In the genomic region with DNA sequence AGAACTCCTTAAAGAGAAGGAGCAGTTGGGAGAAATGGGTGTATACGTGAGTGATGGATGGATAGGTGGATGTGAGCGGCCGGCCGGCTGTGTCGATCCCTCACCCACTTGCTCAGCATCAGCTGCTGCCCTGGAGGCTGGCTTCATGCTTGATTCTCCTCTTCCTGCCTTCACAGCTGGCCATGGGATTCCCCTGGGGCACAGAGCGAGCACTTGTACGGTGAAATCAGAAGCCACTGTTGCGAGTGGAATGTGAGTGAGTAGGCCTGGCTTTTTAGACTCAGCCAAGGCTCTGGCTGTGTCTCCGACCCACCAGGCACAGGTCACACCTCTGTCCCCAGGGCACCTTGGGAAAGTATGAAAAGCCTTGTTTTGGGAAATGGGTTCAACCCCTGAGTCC, we compare ENCODE assay signal across 11 mouse cellular contexts. TPM values are rescaled to one million over a fixed set of nuclear protein-coding genes. Genes with fewer than 3 reads are reported as not detected.
A peak's percentile ranks its signal among the peaks of the same experiment; 100 is the strongest.
DNase-seq lines count a peak whose midpoint lies in the region; ATAC-seq lines count a peak whose summit lies in the region.
"Had no signal": no experiment of that assay in that cellular context is flagged by ENCODE, and none has a peak within 500 bp of the region (broad histone marks: within the 10 kb centered on the region; RNA-seq: fewer than 3 reads in every experiment).

No protein-coding gene starts in this region.

- no peaks in the 10 kb centered on the region for H3K9me3 ChIP-seq in midbrain, embryonic 13.5 days
- no peaks in the 10 kb centered on the region for H3K9me3 ChIP-seq in midbrain, embryonic 11.5 days (ENCODE audit: control insufficient read depth, low read length)
- H3K9me3 ChIP-seq in heart, embryonic 13.5 days, result no peaks in the 10 kb centered on the region
- no peaks in the 10 kb centered on the region for H3K9me3 ChIP-seq in midbrain, embryonic 14.5 days (ENCODE audit: control insufficient read depth, low read length)
- H3K9me3 ChIP-seq: G1E had no signal

- no peaks in the 10 kb centered on the region for H3K27me3 ChIP-seq in midbrain, embryonic 13.5 days
- H3K27me3 ChIP-seq in midbrain, embryonic 11.5 days (ENCODE audit: control insufficient read depth, insufficient read depth, low read length), result no peaks in the 10 kb centered on the region
- H3K27me3 ChIP-seq in heart, embryonic 13.5 days (replicated peaks), result no peaks in the 10 kb centered on the region
- no peaks in the 10 kb centered on the region for H3K27me3 ChIP-seq in midbrain, embryonic 14.5 days (ENCODE audit: control insufficient read depth, insufficient read depth, low read length)

- no peak overlapping the region for H3K9ac ChIP-seq in midbrain, embryonic 13.5 days (replicated peaks)
- H3K9ac ChIP-seq in midbrain, embryonic 11.5 days (ENCODE audit: low read length), result no peak overlapping the region
- peak overlapping the region; percentile 28; the same call in 1 of the 2 replicates for H3K9ac ChIP-seq in heart, embryonic 13.5 days
- H3K9ac ChIP-seq in midbrain, embryonic 14.5 days (replicated peaks; ENCODE audit: low read length), result no peak overlapping the region
- H3K9ac ChIP-seq: liver, embryonic 14.5 days had no signal

- DNase-seq in midbrain, embryonic 11.5 days (ENCODE audit: low spot score, missing footprints), result no peak
- peak; percentile 61 for DNase-seq in adipocyte (ENCODE audit: low spot score)
- DNase-seq in midbrain, embryonic 14.5 days, result peak; percentile 48
- no peak for DNase-seq in frontal cortex, postnatal 10 days (ENCODE audit: low spot score in 2 of 2)
- no peak for DNase-seq in thymus, postnatal 0 days (ENCODE audit: low spot score)
- DNase-seq: kidney, postnatal 10 days had no signal

- no peak overlapping the region for H3K4me3 ChIP-seq in midbrain, embryonic 13.5 days (replicated peaks)
- H3K4me3 ChIP-seq in midbrain, embryonic 11.5 days (ENCODE audit: low read depth, low read length), result no peak overlapping the region
- no peak overlapping the region for H3K4me3 ChIP-seq in heart, embryonic 13.5 days
- H3K4me3 ChIP-seq in midbrain, embryonic 14.5 days (replicated peaks; ENCODE audit: low read depth, low read length), result no peak overlapping the region

- no peak for ATAC-seq in midbrain, embryonic 13.5 days
- ATAC-seq in midbrain, embryonic 11.5 days (ENCODE audit: low FRiP score), result no peak
- ATAC-seq in heart, embryonic 13.5 days (ENCODE audit: extremely low read depth, insufficient number of reproducible peaks, low FRiP score, low TSS enrichment), result no peak
- no peak for ATAC-seq in midbrain, embryonic 14.5 days (ENCODE audit: low FRiP score, low TSS enrichment)
- ATAC-seq in megakaryocyte progenitor cell, adult 5-6 weeks (replicated peaks; ENCODE audit: poor library complexity), result no peak

- no peaks in the 10 kb centered on the region for H3K36me3 ChIP-seq in midbrain, embryonic 13.5 days
- H3K36me3 ChIP-seq in midbrain, embryonic 11.5 days (ENCODE audit: control insufficient read depth, insufficient read depth, low read length), result no peaks in the 10 kb centered on the region
- H3K36me3 ChIP-seq in heart, embryonic 13.5 days, result no peaks in the 10 kb centered on the region
- no peaks in the 10 kb centered on the region for H3K36me3 ChIP-seq in midbrain, embryonic 14.5 days (ENCODE audit: control insufficient read depth, insufficient read depth, low read length)
- H3K36me3 ChIP-seq: G1E had no signal

- peaks cover 20% of the 10 kb centered on the region for H3K4me1 ChIP-seq in midbrain, embryonic 13.5 days (replicated peaks)
- H3K4me1 ChIP-seq in midbrain, embryonic 11.5 days (ENCODE audit: control insufficient read depth, insufficient read depth, low read length), result peaks cover 2% of the 10 kb centered on the region; the same call in 1 of the 2 replicates
- peaks cover 25% of the 10 kb centered on the region for H3K4me1 ChIP-seq in heart, embryonic 13.5 days
- H3K4me1 ChIP-seq in midbrain, embryonic 14.5 days (ENCODE audit: control insufficient read depth, insufficient read depth, low read length), result peaks cover 8% of the 10 kb centered on the region; the same call in 1 of the 2 replicates

- peak overlapping the region; percentile 19; the same call in 1 of the 2 replicates for H3K27ac ChIP-seq in midbrain, embryonic 13.5 days
- H3K27ac ChIP-seq in midbrain, embryonic 11.5 days (ENCODE audit: low read depth, low read length), result no peak overlapping the region
- no peak overlapping the region for H3K27ac ChIP-seq in heart, embryonic 13.5 days (replicated peaks)
- no peak overlapping the region for H3K27ac ChIP-seq in midbrain, embryonic 14.5 days (replicated peaks; ENCODE audit: low read depth, low read length)
- H3K27ac ChIP-seq: liver, embryonic 14.5 days had no signal

- 73% methylated on average over 9 of the region's 9 CpGs for WGBS in midbrain, embryonic 13.5 days
- WGBS in midbrain, embryonic 11.5 days, result 71% methylated on average over 9 of the region's 9 CpGs
- 69% methylated on average over 9 of the region's 9 CpGs for WGBS in heart, embryonic 13.5 days
- 54% methylated on average over 9 of the region's 9 CpGs for WGBS in midbrain, embryonic 14.5 days

- no peak overlapping the region for H3K4me2 ChIP-seq in midbrain, embryonic 13.5 days (replicated peaks)
- no peak overlapping the region for H3K4me2 ChIP-seq in midbrain, embryonic 11.5 days
- H3K4me2 ChIP-seq in heart, embryonic 13.5 days, result no peak overlapping the region
- H3K4me2 ChIP-seq in midbrain, embryonic 14.5 days (ENCODE audit: low read length), result no peak overlapping the region

RNA-seq across cellular contexts. Expression of gene Ece1, which starts 20.6 kb away (rescaled TPM):
- 12.7 and 19.4 TPM in 2 replicates for polyA plus RNA-seq in midbrain, embryonic 13.5 days (2015; fragmentation: Nextera tagmentation; extraction: Ambion mirVana)
- 26.6 and 27.5 TPM in 2 replicates for polyA plus RNA-seq in midbrain, embryonic 11.5 days (2014; fragmentation: Nextera tagmentation; extraction: Ambion mirVana)
- polyA plus RNA-seq in heart, embryonic 13.5 days (2015; fragmentation: Nextera tagmentation; extraction: Ambion mirVana), result 77.4 and 78.9 TPM in 2 replicates
- 11.9 and 18.4 TPM in 2 replicates for polyA plus RNA-seq in midbrain, embryonic 14.5 days (2014; fragmentation: Nextera tagmentation; extraction: Ambion mirVana)
- total RNA-seq in megakaryocyte progenitor cell, adult 5-6 weeks (2015), result 6.2 and 7.3 TPM in 2 replicates
- total RNA-seq in megakaryocyte progenitor cell, adult 5-6 weeks (2017), result 2.9 and 3.2 TPM in 2 replicates
- 14.6 and 18.3 TPM in 2 replicates for polyA plus RNA-seq in thymus, postnatal 0 days (2015; fragmentation: Nextera tagmentation; extraction: Ambion mirVana)

Comparison
In these comparisons a context has a peak if more than half of its experiments do, and no peak if none do; other contexts are left out.
1. DNase-seq: peak in adipocyte (single experiment) and midbrain, embryonic 14.5 days (single experiment); none in midbrain, embryonic 11.5 days (single experiment), frontal cortex, postnatal 10 days (0 of 2) and thymus, postnatal 0 days (single experiment).